Mouse (Mus musculus): Measurements from ENCODE around the gene Leng1. TPM values are rescaled to one million over a fixed set of nuclear protein-coding genes. Genes with fewer than 3 reads are reported as not detected.

Gene Leng1
- polyA plus RNA-seq, 1 experiment from 2014 or later, result 16.8 TPM

- no peak for ATAC-seq
- H3K9me3 ChIP-seq (ENCODE audit: control insufficient read depth, low read length), result no peaks in the 10 kb centered on the region
- no peaks in the 10 kb centered on the region for H3K27me3 ChIP-seq (replicated peaks; ENCODE audit: control insufficient read depth, insufficient read depth, low read length)
- no peak overlapping the region for H3K4me2 ChIP-seq (ENCODE audit: low read depth, low read length)
- H3K9ac ChIP-seq (ENCODE audit: low read depth, low read length), result 0 out of 2 replicates have a peak overlapping the region, but pooled peaks have one; percentile 30
- 75% methylated on average over 3 of the region's 3 CpGs for WGBS
- 0 out of 2 replicates have a peak, but pooled peaks cover 2% of the 10 kb centered on the region for H3K36me3 ChIP-seq (ENCODE audit: control insufficient read depth, insufficient read depth, low read length)
- H3K4me1 ChIP-seq (ENCODE audit: control insufficient read depth, insufficient read depth, low read length), result peaks cover 4% of the 10 kb centered on the region; the same call in 1 of the 2 replicates
- H3K4me3 ChIP-seq (ENCODE audit: low read length), result no peak overlapping the region
- H3K27ac ChIP-seq (ENCODE audit: low read length), result no peak overlapping the region
Measured at GRCm38 (mm10) chr7:3675228-3675548, 9.5 kb upstream of the Leng1 start.

- ATAC-seq, result peak; percentile 68
- Histone ChIP-seq H3K27me3 (replicated peaks; ENCODE audit: control insufficient read depth, insufficient read depth, low read length) (no peaks in the 10 kb centered on the region), H3K4me3 (ENCODE audit: low read length) (no peak overlapping the region), H3K9ac (ENCODE audit: low read depth, low read length) (0 out of 2 replicates have a peak overlapping the region, but pooled peaks have one; percentile 30), H3K4me1 (ENCODE audit: control insufficient read depth, insufficient read depth, low read length) (peaks cover 4% of the 10 kb centered on the region; the same call in 1 of the 2 replicates), H3K27ac (ENCODE audit: low read length) (no peak overlapping the region), H3K9me3 (ENCODE audit: control insufficient read depth, low read length) (no peaks in the 10 kb centered on the region), H3K36me3 (ENCODE audit: control insufficient read depth, insufficient read depth, low read length) (0 out of 2 replicates have a peak, but pooled peaks cover 3% of the 10 kb centered on the region), H3K4me2 (ENCODE audit: low read depth, low read length) (no peak overlapping the region)
- WGBS, result 73% methylated on average over 10 of the region's 10 CpGs
Measured at GRCm38 (mm10) chr7:3674507-3675227, 9.0 kb upstream of the Leng1 start.

DNA sequence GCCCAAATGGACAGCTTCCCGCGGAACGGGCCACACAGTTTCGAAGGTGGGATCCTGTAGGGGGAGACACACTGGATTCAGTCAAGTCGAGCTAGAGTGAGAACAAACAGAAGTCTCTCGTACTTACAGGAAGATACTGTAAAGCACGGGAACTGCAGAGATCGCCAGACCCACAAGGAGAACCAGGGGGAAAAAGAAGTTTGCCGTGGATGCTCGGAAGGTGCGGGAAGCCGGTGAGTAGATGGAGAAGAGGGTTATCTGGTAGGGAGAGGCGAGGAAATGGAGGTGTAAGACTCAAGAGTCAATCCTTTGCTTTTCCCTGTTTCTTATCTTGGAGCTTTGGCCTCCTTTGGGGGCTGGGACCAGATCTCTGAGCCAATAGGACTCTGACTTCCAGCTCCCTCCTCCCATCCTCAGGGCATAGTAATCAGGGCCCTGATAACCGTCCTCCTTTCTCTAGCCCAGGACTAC lies 1.3 kb upstream of the Leng1 start:
- Histone ChIP-seq H3K36me3 (ENCODE audit: control insufficient read depth, insufficient read depth, low read length) (peaks cover 15% of the 10 kb centered on the region; the same call in 1 of the 2 replicates), H3K9ac (ENCODE audit: low read depth, low read length) (peak overlapping the region; percentile 57), H3K9me3 (ENCODE audit: control insufficient read depth, low read length) (no peaks in the 10 kb centered on the region), H3K27me3 (replicated peaks; ENCODE audit: control insufficient read depth, insufficient read depth, low read length) (no peaks in the 10 kb centered on the region), H3K4me2 (ENCODE audit: low read depth, low read length) (peak overlapping the region; percentile 30), H3K27ac (ENCODE audit: low read length) (peak overlapping the region; percentile 59), H3K4me3 (ENCODE audit: low read length) (peak overlapping the region; percentile 35), H3K4me1 (ENCODE audit: control insufficient read depth, insufficient read depth, low read length) (peaks cover 25% of the 10 kb centered on the region)
- 18% methylated on average over 14 of the region's 14 CpGs for WGBS
- peak; percentile 58 for ATAC-seq

- no peaks in the 10 kb centered on the region for H3K9me3 ChIP-seq (ENCODE audit: control insufficient read depth, low read length)
- ATAC-seq, result peak; percentile 60
- H3K4me3 ChIP-seq (ENCODE audit: low read length), result peak overlapping the region; percentile 71
- peak overlapping the region; percentile 93 for H3K27ac ChIP-seq (ENCODE audit: low read length)
- peak overlapping the region; percentile 81 for H3K4me2 ChIP-seq (ENCODE audit: low read depth, low read length)
- 22% methylated on average over 15 of the region's 15 CpGs for WGBS
- peak overlapping the region; percentile 83 for H3K9ac ChIP-seq (ENCODE audit: low read depth, low read length)
- H3K27me3 ChIP-seq (replicated peaks; ENCODE audit: control insufficient read depth, insufficient read depth, low read length), result no peaks in the 10 kb centered on the region
- peaks cover 18% of the 10 kb centered on the region; the same call in 1 of the 2 replicates for H3K36me3 ChIP-seq (ENCODE audit: control insufficient read depth, insufficient read depth, low read length)
- peaks cover 25% of the 10 kb centered on the region for H3K4me1 ChIP-seq (ENCODE audit: control insufficient read depth, insufficient read depth, low read length)
Measured at GRCm38 (mm10) chr7:3664524-3665214, 971 bp downstream of the Leng1 start.

- H3K4me1 ChIP-seq (ENCODE audit: control insufficient read depth, insufficient read depth, low read length), result peaks cover 4% of the 10 kb centered on the region
- no peaks in the 10 kb centered on the region for H3K9me3 ChIP-seq (ENCODE audit: control insufficient read depth, low read length)
- no peak for ATAC-seq
- no peak overlapping the region for H3K4me3 ChIP-seq (ENCODE audit: low read length)
- no peaks in the 10 kb centered on the region for H3K27me3 ChIP-seq (replicated peaks; ENCODE audit: control insufficient read depth, insufficient read depth, low read length)
- no peak overlapping the region for H3K4me2 ChIP-seq (ENCODE audit: low read depth, low read length)
- no peak overlapping the region for H3K27ac ChIP-seq (ENCODE audit: low read length)
- peaks cover 39% of the 10 kb centered on the region for H3K36me3 ChIP-seq (ENCODE audit: control insufficient read depth, insufficient read depth, low read length)
- H3K9ac ChIP-seq (ENCODE audit: low read depth, low read length), result no peak overlapping the region
- 93% methylated on average over 14 of the region's 14 CpGs for WGBS
Measured at GRCm38 (mm10) chr7:3658578-3658977, 7.1 kb downstream of the Leng1 start.

DNA sequence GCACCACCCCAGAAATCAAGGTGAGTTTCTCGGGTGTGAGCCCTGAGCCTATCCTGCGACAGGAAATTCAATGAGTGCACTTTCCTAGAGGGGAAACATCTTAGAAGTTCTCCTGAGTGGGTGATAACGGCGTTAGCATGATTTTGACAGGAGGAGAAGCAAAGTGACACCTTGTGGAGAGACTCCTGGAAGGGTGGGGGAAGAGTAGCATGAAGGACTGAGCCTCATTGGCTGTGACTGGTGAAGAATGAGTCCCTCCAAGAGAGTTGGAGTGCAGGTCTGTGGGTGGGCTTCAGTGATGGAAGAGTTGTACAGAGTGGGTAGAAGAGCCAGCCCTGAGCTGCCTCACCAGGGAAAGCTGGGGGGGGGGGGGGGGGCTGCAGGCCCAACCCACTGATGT lies 8.7 kb downstream of the Leng1 start:
- WGBS, result 87% methylated on average over 4 of the region's 4 CpGs
- no peaks in the 10 kb centered on the region for H3K9me3 ChIP-seq (ENCODE audit: control insufficient read depth, low read length)
- no peak overlapping the region for H3K4me2 ChIP-seq (ENCODE audit: low read depth, low read length)
- no peaks in the 10 kb centered on the region for H3K4me1 ChIP-seq (ENCODE audit: control insufficient read depth, insufficient read depth, low read length)
- no peaks in the 10 kb centered on the region for H3K27me3 ChIP-seq (replicated peaks; ENCODE audit: control insufficient read depth, insufficient read depth, low read length)
- H3K4me3 ChIP-seq (ENCODE audit: low read length), result no peak overlapping the region
- no peak overlapping the region for H3K27ac ChIP-seq (ENCODE audit: low read length)
- H3K9ac ChIP-seq (ENCODE audit: low read depth, low read length), result no peak overlapping the region
- no peak for ATAC-seq
- peaks cover 42% of the 10 kb centered on the region for H3K36me3 ChIP-seq (ENCODE audit: control insufficient read depth, insufficient read depth, low read length)

DNA sequence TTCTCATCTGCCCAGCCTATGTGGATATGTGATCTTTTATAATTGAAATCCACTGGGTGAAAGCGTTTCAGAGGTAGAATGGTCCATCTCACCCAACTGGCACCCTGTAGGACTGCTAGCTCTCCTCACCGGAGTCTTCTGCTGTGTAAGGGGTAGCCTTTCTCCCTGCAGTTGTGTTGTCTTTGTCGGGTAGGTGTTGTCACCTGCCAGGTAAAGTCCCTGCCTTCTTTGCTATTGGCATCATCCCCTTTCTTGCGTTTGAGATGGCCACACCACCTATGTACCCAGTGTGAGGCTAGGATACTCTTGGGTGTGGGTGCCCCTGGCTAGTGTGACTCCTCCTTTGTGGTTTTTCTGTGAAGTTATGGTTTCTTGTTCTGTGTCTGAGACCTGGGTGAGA lies 19.0 kb downstream of the Leng1 start:
- peaks cover 9% of the 10 kb centered on the region for H3K36me3 ChIP-seq (ENCODE audit: control insufficient read depth, insufficient read depth, low read length)
- H3K4me1 ChIP-seq (ENCODE audit: control insufficient read depth, insufficient read depth, low read length), result peaks cover 30% of the 10 kb centered on the region
- 53% methylated on average over 4 of the region's 4 CpGs for WGBS
- H3K4me2 ChIP-seq (ENCODE audit: low read depth, low read length), result peak overlapping the region; percentile 90
- H3K9me3 ChIP-seq (ENCODE audit: control insufficient read depth, low read length), result no peaks in the 10 kb centered on the region
- H3K27me3 ChIP-seq (replicated peaks; ENCODE audit: control insufficient read depth, insufficient read depth, low read length), result no peaks in the 10 kb centered on the region
- peak overlapping the region; percentile 98 for H3K4me3 ChIP-seq (ENCODE audit: low read length)
- H3K27ac ChIP-seq (ENCODE audit: low read length), result no peak overlapping the region
- ATAC-seq, result no peak
- peak overlapping the region; percentile 100 for H3K9ac ChIP-seq (ENCODE audit: low read depth, low read length)

DNA sequence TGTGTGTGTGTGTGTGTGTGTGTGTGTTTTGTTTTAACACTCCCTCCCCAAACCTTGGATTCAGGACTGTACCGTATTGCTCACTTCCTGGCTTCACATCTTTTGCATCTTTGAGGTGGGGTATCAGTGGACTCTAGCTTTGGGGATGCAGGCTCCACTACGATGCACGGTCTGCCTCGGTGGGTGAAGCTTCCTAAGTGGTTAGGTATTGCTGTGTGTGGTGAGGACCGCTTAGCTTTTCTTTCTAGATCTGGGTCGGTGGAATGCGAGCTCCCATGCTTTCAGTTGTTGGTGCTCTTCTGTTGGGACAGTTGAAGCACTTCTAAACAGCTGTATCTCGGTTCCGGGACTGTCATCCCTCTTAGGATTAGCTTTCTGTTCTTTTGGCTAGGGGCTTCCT lies 19.5 kb downstream of the Leng1 start:
- ATAC-seq, result no peak
- peaks cover 30% of the 10 kb centered on the region for H3K4me1 ChIP-seq (ENCODE audit: control insufficient read depth, insufficient read depth, low read length)
- peak overlapping the region; percentile 98 for H3K4me3 ChIP-seq (ENCODE audit: low read length)
- no peaks in the 10 kb centered on the region for H3K27me3 ChIP-seq (replicated peaks; ENCODE audit: control insufficient read depth, insufficient read depth, low read length)
- no peaks in the 10 kb centered on the region for H3K9me3 ChIP-seq (ENCODE audit: control insufficient read depth, low read length)
- peak overlapping the region; percentile 100 for H3K9ac ChIP-seq (ENCODE audit: low read depth, low read length)
- peaks cover 4% of the 10 kb centered on the region for H3K36me3 ChIP-seq (ENCODE audit: control insufficient read depth, insufficient read depth, low read length)
- WGBS, result 13% methylated on average over 9 of the region's 9 CpGs
- peak overlapping the region; percentile 98; the same call in 1 of the 2 replicates for H3K27ac ChIP-seq (ENCODE audit: low read length)
- peak overlapping the region; percentile 90 for H3K4me2 ChIP-seq (ENCODE audit: low read depth, low read length)

DNA sequence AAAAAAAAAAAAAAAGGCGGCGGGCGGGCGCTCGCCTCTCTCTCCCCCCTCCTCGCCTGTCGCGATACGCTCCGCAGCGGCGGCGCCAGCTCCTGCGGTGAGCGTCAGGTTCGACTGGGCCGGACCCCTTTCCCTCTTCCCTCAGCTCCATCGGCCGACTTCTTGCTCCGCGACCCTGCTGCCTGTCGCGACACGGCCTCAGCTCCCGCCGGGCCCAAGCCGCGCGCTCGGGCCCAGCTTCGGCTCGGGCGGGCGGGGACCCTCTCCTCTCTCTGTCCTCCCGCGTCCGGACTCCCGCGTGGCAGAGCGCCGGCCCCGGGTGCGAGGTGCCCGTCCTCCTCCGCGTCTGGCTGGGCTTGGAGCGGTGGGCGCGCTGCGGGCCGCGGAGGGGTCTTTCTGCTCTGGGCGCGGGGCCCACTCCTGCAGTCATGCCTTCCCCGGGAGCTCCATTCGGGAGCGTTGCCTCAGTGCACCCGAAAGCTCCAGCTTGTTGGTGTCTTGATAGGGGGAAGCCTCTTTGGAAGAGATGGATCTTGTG lies 20.1 kb downstream of the Leng1 start:
- WGBS, result 0% methylated on average over 54 of the region's 58 CpGs
- ATAC-seq, result peak; percentile 8
- peak overlapping the region; percentile 98 for H3K27ac ChIP-seq (ENCODE audit: low read length)

More for the DNA sequence above, 20.1 kb downstream of the Leng1 start:
- H3K9ac ChIP-seq (ENCODE audit: low read depth, low read length), result peak overlapping the region; percentile 100
- peak overlapping the region; percentile 90 for H3K4me2 ChIP-seq (ENCODE audit: low read depth, low read length)
- no peaks in the 10 kb centered on the region for H3K9me3 ChIP-seq (ENCODE audit: control insufficient read depth, low read length)
- peaks cover 7% of the 10 kb centered on the region; the same call in 1 of the 2 replicates for H3K36me3 ChIP-seq (ENCODE audit: control insufficient read depth, insufficient read depth, low read length)
- H3K4me1 ChIP-seq (ENCODE audit: control insufficient read depth, insufficient read depth, low read length), result peaks cover 30% of the 10 kb centered on the region
- H3K27me3 ChIP-seq (replicated peaks; ENCODE audit: control insufficient read depth, insufficient read depth, low read length), result no peaks in the 10 kb centered on the region
- H3K4me3 ChIP-seq (ENCODE audit: low read length), result peak overlapping the region; percentile 98

All from intestine, embryonic 16.5 days (tissue).